Comparison of ENCODE assay signal across 7 mouse cellular contexts in the genomic region with DNA sequence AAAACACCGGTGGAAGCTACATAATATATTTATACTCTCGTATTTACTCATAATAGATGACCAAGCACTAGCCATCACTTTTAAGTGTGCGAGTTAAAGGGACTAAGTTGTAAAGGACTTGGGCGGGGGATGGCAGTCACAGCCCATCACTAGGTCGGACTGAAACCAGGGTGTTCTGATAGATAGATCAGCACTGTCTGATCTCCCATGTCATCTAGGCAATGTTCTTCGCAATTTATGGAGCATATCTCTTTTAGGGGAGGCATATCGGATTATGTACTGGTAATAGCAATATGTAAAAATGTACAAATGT. TPM values are rescaled to one million over a fixed set of nuclear protein-coding genes. Genes with fewer than 3 reads are reported as not detected.
DNase-seq lines count a peak whose midpoint lies in the region; ATAC-seq and TF ChIP-seq lines count a peak whose summit lies in the region.

No protein-coding gene starts in this region.

- no peaks in the 10 kb centered on the region for H3K4me1 ChIP-seq in lung, postnatal 0 days (ENCODE audit: insufficient read depth, low read depth, low read length)
- H3K4me1 ChIP-seq in forebrain, embryonic 16.5 days (replicated peaks; ENCODE audit: control insufficient read depth, insufficient read depth, low read length): peaks cover 9% of the 10 kb centered on the region
- H3K4me1 ChIP-seq in liver, embryonic 12.5 days: no peaks in the 10 kb centered on the region

- peak overlapping the region; percentile 52; the same call in 1 of the 2 replicates for H3K9ac ChIP-seq in lung, postnatal 0 days (replicated peaks; ENCODE audit: low read depth)
- H3K9ac ChIP-seq in forebrain, embryonic 16.5 days (replicated peaks; ENCODE audit: low read depth, low read length): peak overlapping the region; percentile 82
- H3K9ac ChIP-seq in liver, embryonic 12.5 days: no peak overlapping the region

- peak overlapping the region; percentile 76 for H3K4me2 ChIP-seq in lung, postnatal 0 days (replicated peaks; ENCODE audit: low read depth, low read length)
- peak overlapping the region; percentile 87 for H3K4me2 ChIP-seq in forebrain, embryonic 16.5 days (ENCODE audit: low read length)
- peak overlapping the region; percentile 61 for H3K4me2 ChIP-seq in liver, embryonic 12.5 days

- H3K9me3 ChIP-seq in lung, postnatal 0 days (ENCODE audit: low read length): no peaks in the 10 kb centered on the region
- no peaks in the 10 kb centered on the region for H3K9me3 ChIP-seq in forebrain, embryonic 16.5 days (ENCODE audit: control insufficient read depth, low read length)
- no peaks in the 10 kb centered on the region for H3K9me3 ChIP-seq in liver, embryonic 12.5 days (replicated peaks)

- no peak for DNase-seq in lung, postnatal 0 days (ENCODE audit: low spot score)
- no peak for DNase-seq in lung, postnatal 4 days
- DNase-seq in B cell, adult 2 months: no peak
- DNase-seq in urinary bladder, postnatal 10 days (ENCODE audit: low spot score): no peak
- no peak for DNase-seq in c-Kit-positive CD71-positive TER-119-positive erythroid progenitor cells, embryonic 14.5 days (ENCODE audit: low spot score)

- H3K36me3 ChIP-seq in lung, postnatal 0 days (ENCODE audit: insufficient read depth, low read length): no peaks in the 10 kb centered on the region
- H3K36me3 ChIP-seq in forebrain, embryonic 16.5 days (ENCODE audit: control insufficient read depth, insufficient read depth): no peaks in the 10 kb centered on the region
- no peaks in the 10 kb centered on the region for H3K36me3 ChIP-seq in liver, embryonic 12.5 days

- no peak for TF ChIP-seq CTCF in lung, postnatal 0 days (IDR thresholded peaks at IDR 0.05)

- no peak for TF ChIP-seq EP300 in lung, postnatal 0 days (IDR thresholded peaks at IDR 0.05)

- 15% methylated on average over 7 of the region's 7 CpGs for WGBS in lung, postnatal 0 days
- WGBS in forebrain, embryonic 16.5 days: 23% methylated on average over 7 of the region's 7 CpGs
- 26% methylated on average over 7 of the region's 7 CpGs for WGBS in liver, embryonic 12.5 days (ENCODE audit: insufficient replicate concordance)

- H3K27ac ChIP-seq in lung, postnatal 0 days (ENCODE audit: low read length): peak overlapping the region; percentile 68; the same call in 1 of the 2 replicates
- H3K27ac ChIP-seq in forebrain, embryonic 16.5 days (ENCODE audit: low read length): no peak overlapping the region; the same call in 1 of the 2 replicates
- no peak overlapping the region for H3K27ac ChIP-seq in liver, embryonic 12.5 days

- ATAC-seq in lung, postnatal 0 days: no peak
- ATAC-seq in forebrain, embryonic 16.5 days: peak; percentile 14; the same call in 1 of the 2 replicates
- no peak for ATAC-seq in liver, embryonic 12.5 days

- no peaks in the 10 kb centered on the region for H3K27me3 ChIP-seq in lung, postnatal 0 days (replicated peaks; ENCODE audit: insufficient read depth, low read length)
- H3K27me3 ChIP-seq in forebrain, embryonic 16.5 days (replicated peaks; ENCODE audit: control insufficient read depth, insufficient read depth, low read length): no peaks in the 10 kb centered on the region
- H3K27me3 ChIP-seq in liver, embryonic 12.5 days (replicated peaks): peaks cover 31% of the 10 kb centered on the region

- peak overlapping the region; percentile 62 for H3K4me3 ChIP-seq in lung, postnatal 0 days (ENCODE audit: low read depth, low read length)
- H3K4me3 ChIP-seq in forebrain, embryonic 16.5 days (replicated peaks; ENCODE audit: low read length): peak overlapping the region; percentile 70
- peak overlapping the region; percentile 49; the same call in 1 of the 2 replicates for H3K4me3 ChIP-seq in liver, embryonic 12.5 days

RNA-seq across cellular contexts. Expression of a gene that starts 1.1 kb away (rescaled TPM):
- 42.9 and 50.7 TPM in 2 replicates for polyA plus RNA-seq in lung, postnatal 0 days (2015; fragmentation: Nextera tagmentation; extraction: Ambion mirVana)
- polyA plus RNA-seq in forebrain, embryonic 16.5 days (2015; fragmentation: Nextera tagmentation; extraction: Ambion mirVana): 30.3 and 38.8 TPM in 2 replicates
- 1.2 TPM in 2 replicates for polyA plus RNA-seq in liver, embryonic 12.5 days (2016; fragmentation: Nextera tagmentation; extraction: Ambion mirVana)

Comparison
In these comparisons a context has a peak if more than half of its experiments do, and no peak if none do; other contexts are left out.
1. RNA of a gene that starts 1.1 kb away (polyA plus RNA-seq): 42.9 to 50.7 TPM in lung, postnatal 0 days and 30.3 to 38.8 TPM in forebrain, embryonic 16.5 days; 1.2 TPM in liver, embryonic 12.5 days; every median in the first group is over 10 times any median in the second.
2. Peak in every context shown above with its lines, with median percentiles within 50 percentile points of each other: H3K4me2 ChIP-seq and H3K4me3 ChIP-seq.